Mouse (Mus musculus): ENCODE results near the gene Ppp4r3b. TPM values are rescaled to one million over a fixed set of nuclear protein-coding genes. Genes with fewer than 3 reads are reported as not detected.

The Ppp4r3b gene
- total and polyA plus RNA-seq, 3 experiments = 58.9 to 145 (median 95.7) TPM

- TF ChIP-seq ZMIZ1 (IDR thresholded peaks at IDR 0.05; ENCODE audit: low read depth, low read length) = peak; percentile 93
- TF ChIP-seq MEF2A (IDR thresholded peaks at IDR 0.05; ENCODE audit: extremely low read depth, insufficient replicate concordance, low read depth, low read length, poor library complexity, severe bottlenecking) = no peak
- TF ChIP-seq SIN3A (IDR thresholded peaks at IDR 0.05; ENCODE audit: low read length) = peak; percentile 95
These were observed at the start of gene Ppp4r3b (continued) for GRCm38 (mm10) chr11:29172563-29173124.

- H3K27ac ChIP-seq (ENCODE audit: control insufficient read depth, low read depth, low read length) = peak overlapping the region; percentile 84
- peak overlapping the region; percentile 75 for H3K9ac ChIP-seq (ENCODE audit: control insufficient read depth, low read depth, low read length, poor library complexity, severe bottlenecking)
- DNase-seq (ENCODE audit: low read depth, low spot score) = no peak
- no peaks in the 10 kb centered on the region for H3K27me3 ChIP-seq (ENCODE audit: control insufficient read depth in 1 of 2, insufficient read depth in 2 of 2, low read length in 2 of 2)
- peaks cover 3 to 5% of the 10 kb centered on the region in 2 experiments; a peak in 1 of 4 replicates for H3K4me1 ChIP-seq (ENCODE audit: control insufficient read depth in 1 of 2, insufficient read depth in 2 of 2, low read length in 2 of 2)
- H3K4me3 ChIP-seq (ENCODE audit: control insufficient read depth in 1 of 2, insufficient read depth in 1 of 2, low read depth in 2 of 2, low read length in 2 of 2) = peak overlapping the region; percentile 70 to 85
- H3K9me3 ChIP-seq (replicated peaks; ENCODE audit: insufficient read depth, low read length) = no peaks in the 10 kb centered on the region
- H3K36me3 ChIP-seq (ENCODE audit: control insufficient read depth in 1 of 2, insufficient read depth in 2 of 2, low read length in 2 of 2) = peaks cover 10 to 13% of the 10 kb centered on the region in 2 experiments
- peaks cover 12% of the 10 kb centered on the region for H3K79me2 ChIP-seq (ENCODE audit: control insufficient read depth, insufficient read depth, low read length, poor library complexity)
- TF ChIP-seq NRF1 (IDR thresholded peaks at IDR 0.05; ENCODE audit: insufficient read depth, low read depth, low read length, poor library complexity, severe bottlenecking) = peak; percentile 64
- TF ChIP-seq HCFC1 (IDR thresholded peaks at IDR 0.05; ENCODE audit: low read depth, low read length) = no peak
- TF ChIP-seq CHD2 (IDR thresholded peaks at IDR 0.05; ENCODE audit: low read length) = no peak
- no peak for TF ChIP-seq E2F4 (IDR thresholded peaks at IDR 0.05; ENCODE audit: borderline replicate concordance, low read depth, low read length)
- TF ChIP-seq SIN3A (IDR thresholded peaks at IDR 0.05; ENCODE audit: low read length) = no peak
- no peak for TF ChIP-seq CHD1 (IDR thresholded peaks at IDR 0.05; ENCODE audit: low read depth, low read length)
- TF ChIP-seq RCOR1 (IDR thresholded peaks at IDR 0.05; ENCODE audit: low read depth, low read length) = no peak
These were observed 42.8 kb upstream of the Ppp4r3b start for GRCm38 (mm10) chr11:29129862-29130384.

DNA sequence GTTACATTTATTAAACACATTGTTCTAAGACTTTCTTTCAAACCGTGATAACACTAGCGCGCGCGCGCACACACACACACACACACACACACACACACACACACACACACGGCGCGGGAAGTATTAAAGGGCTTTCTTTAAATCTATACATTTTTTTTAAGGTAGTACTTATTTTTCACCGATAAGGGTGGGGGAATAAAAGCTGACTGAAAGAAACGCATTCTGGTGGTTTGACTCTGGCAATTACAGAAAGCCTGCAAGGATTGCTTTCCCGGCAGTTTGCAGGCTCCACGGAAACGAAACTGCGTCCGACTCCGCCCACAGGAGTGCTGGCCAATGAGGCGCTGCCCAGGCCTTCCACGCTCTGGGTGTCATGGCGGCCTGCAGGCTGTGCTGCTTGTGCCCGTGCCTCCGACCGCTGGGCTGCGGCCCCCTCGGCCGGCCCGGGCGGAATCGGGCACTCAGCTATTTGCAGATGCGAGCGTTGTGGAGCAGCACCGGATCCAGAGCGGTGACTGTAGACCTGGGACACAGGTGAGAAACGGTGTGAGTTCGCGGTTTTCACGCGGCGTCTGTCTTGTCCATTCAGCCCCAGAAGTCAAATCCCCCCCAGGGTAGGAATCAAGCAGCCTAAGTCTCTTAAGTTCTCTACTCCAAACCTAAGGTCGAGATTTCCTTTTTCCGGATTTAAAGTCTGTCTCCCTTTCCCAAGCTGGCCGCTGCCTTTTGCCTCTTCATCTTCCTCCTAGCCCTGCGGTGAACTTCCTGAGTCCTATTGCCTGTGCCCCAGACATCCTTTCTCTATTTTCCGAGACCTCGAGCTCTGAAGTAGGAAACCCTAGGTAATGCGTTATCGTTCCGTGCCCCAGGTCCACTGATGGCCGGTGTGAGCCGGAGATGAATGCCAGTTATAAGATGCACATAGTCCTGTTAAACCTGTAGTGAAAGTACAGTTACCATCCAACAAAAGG lies 42.0 kb upstream of the Ppp4r3b start, which contains the start of gene Pnpt1:
Pnpt1 (plus strand) TSS at position 360 of the 971 bp plus-strand sequence.
- Histone ChIP-seq H3K4me3 (ENCODE audit: control insufficient read depth in 1 of 2, insufficient read depth in 1 of 2, low read depth in 2 of 2, low read length in 2 of 2) (peak within 1 kb of the TSS; percentile 70 to 85), H3K9ac (ENCODE audit: control insufficient read depth, low read depth, low read length, poor library complexity, severe bottlenecking) (peak within 1 kb of the TSS; percentile 75), H3K36me3 (ENCODE audit: control insufficient read depth in 1 of 2, insufficient read depth in 2 of 2, low read length in 2 of 2) (peaks cover 10 to 20% of the 10 kb centered on the region in 2 experiments), H3K27ac (ENCODE audit: control insufficient read depth, low read depth, low read length) (peak within 1 kb of the TSS; percentile 84), H3K4me1 (ENCODE audit: control insufficient read depth in 1 of 2, insufficient read depth in 2 of 2, low read length in 2 of 2) (peaks cover 3 to 5% of the 10 kb centered on the region in 2 experiments; a peak in 1 of 4 replicates), H3K27me3 (ENCODE audit: control insufficient read depth in 1 of 2, insufficient read depth in 2 of 2, low read length in 2 of 2) (no peaks in the 10 kb centered on the region), H3K9me3 (replicated peaks; ENCODE audit: insufficient read depth, low read length) (no peaks in the 10 kb centered on the region), H3K79me2 (ENCODE audit: control insufficient read depth, insufficient read depth, low read length, poor library complexity) (peaks cover 12% of the 10 kb centered on the region)
- DNase-seq (ENCODE audit: low read depth, low spot score) = peak; percentile 98
- peak; percentile 80 for TF ChIP-seq HCFC1 (IDR thresholded peaks at IDR 0.05; ENCODE audit: low read depth, low read length)
- no peak for TF ChIP-seq RCOR1 (IDR thresholded peaks at IDR 0.05; ENCODE audit: low read depth, low read length)
- TF ChIP-seq POLR2AphosphoS2 (IDR thresholded peaks at IDR 0.05; ENCODE audit: low read length) = peak; percentile 88
- TF ChIP-seq ELF1 (IDR thresholded peaks at IDR 0.05; ENCODE audit: low read depth, low read length) = peak; percentile 68
- TF ChIP-seq SIN3A (IDR thresholded peaks at IDR 0.05; ENCODE audit: low read length) = peak; percentile 93
- TF ChIP-seq TBP (IDR thresholded peaks at IDR 0.05; ENCODE audit: low read depth, low read length) = peak; percentile 52
- no peak for TF ChIP-seq CHD2 (IDR thresholded peaks at IDR 0.05; ENCODE audit: low read length)
- 0 out of 2 replicates have a peak, but pooled peaks have one; percentile 44 for TF ChIP-seq E2F4 (IDR thresholded peaks at IDR 0.05; ENCODE audit: borderline replicate concordance, low read depth, low read length)
- peak; percentile 95 for TF ChIP-seq NELFE (IDR thresholded peaks at IDR 0.05; ENCODE audit: low read depth, low read length)
- TF ChIP-seq MAX (IDR thresholded peaks at IDR 0.05; ENCODE audit: low read length) = peak; percentile 74
- TF ChIP-seq GATA1 (IDR thresholded peaks at IDR 0.05; ENCODE audit: low read depth, low read length) = 0 out of 2 replicates have a peak, but pooled peaks have one; percentile 12
- TF ChIP-seq KAT2A (conservative IDR thresholded peaks at IDR 0.05; ENCODE audit: low read depth, low read length) = no peak; the same call in 1 of the 2 replicates
- peak; percentile 91 to 95 for TF ChIP-seq POLR2A (IDR thresholded peaks at IDR 0.05; ENCODE audit: control insufficient read depth in 1 of 2, insufficient read depth in 1 of 2, low read depth in 1 of 2, low read length in 2 of 2, poor library complexity in 1 of 2)
- TF ChIP-seq SMC3 (IDR thresholded peaks at IDR 0.05; ENCODE audit: low read depth, low read length) = no peak
- 0 out of 2 replicates have a peak, but pooled peaks have one; percentile 76 for TF ChIP-seq CHD1 (IDR thresholded peaks at IDR 0.05; ENCODE audit: low read depth, low read length)
- TF ChIP-seq MYB (IDR thresholded peaks at IDR 0.05; ENCODE audit: low read depth, low read length) = no peak
- TF ChIP-seq TCF12 (IDR thresholded peaks at IDR 0.05; ENCODE audit: low read depth, low read length) = peak; percentile 14; the same call in 1 of the 2 replicates
- TF ChIP-seq ZKSCAN1 (IDR thresholded peaks at IDR 0.05; ENCODE audit: low read depth, low read length) = no peak
- TF ChIP-seq JUND (IDR thresholded peaks at IDR 0.05; ENCODE audit: low read depth, low read length) = no peak
- TF ChIP-seq ETS1 (IDR thresholded peaks at IDR 0.05; ENCODE audit: low read depth, low read length) = peak; percentile 12; the same call in 1 of the 2 replicates
- TF ChIP-seq MYC (IDR thresholded peaks at IDR 0.05; ENCODE audit: low read depth, low read length) = peak; percentile 74
